Mouse (Mus musculus) MEL (cell line): ENCODE measurements around the gene B230307C23Rik. TPM values are rescaled to one million over a fixed set of nuclear protein-coding genes. Genes with fewer than 3 reads are reported as not detected.
A peak's percentile ranks its signal among the peaks of the same experiment; 100 is the strongest.
"Not testable (repeated sequence)": the region's sequence is repeated elsewhere in the genome, so short reads cannot be mapped to it uniquely, and the experiment has no call there.

ENCODE experiments used
- DNase-seq: peaks from one replicate; pipeline ENCODE4 v3.0.0; 2011; ENCODE audit warnings: low read depth, low spot score
- H3K27ac ChIP-seq: 2 replicates; pipeline ENCODE4 v1.5.1; 2012; ENCODE audit warnings: low read depth, mild to moderate bottlenecking, control low read depth, low read length, moderate library complexity; ENCODE audit not compliant: control insufficient read depth
- H3K27me3 ChIP-seq, 2 experiments: fragments of 150-350 bp in 1 of 2; sonication (generic) in 1 of 2; 2 replicates each; pipeline ENCODE4 v1.6.1; 2012; ENCODE audit warnings: low read length in 2 of 2, mild to moderate bottlenecking in 2 of 2, improper control_type of control experiment in 1 of 2, moderate library complexity in 1 of 2; ENCODE audit not compliant: insufficient read depth in 2 of 2, control insufficient read depth in 1 of 2
- H3K36me3 ChIP-seq, 2 experiments: 2 replicates each; pipeline ENCODE4 v1.6.1; 2012 to 2014; ENCODE audit warnings: low read length in 2 of 2, improper control_type of control experiment in 1 of 2, inconsistent platforms in 1 of 2, mild to moderate bottlenecking in 1 of 2; ENCODE audit not compliant: insufficient read depth in 2 of 2, control insufficient read depth in 1 of 2
- H3K4me1 ChIP-seq, 2 experiments: fragments of 150-350 bp in 1 of 2; sonication (generic) in 1 of 2; 2 replicates each; pipeline ENCODE4 v1.6.1; 2012; ENCODE audit warnings: low read length in 2 of 2, improper control_type of control experiment in 1 of 2, mild to moderate bottlenecking in 1 of 2; ENCODE audit not compliant: insufficient read depth in 2 of 2, control insufficient read depth in 1 of 2
- H3K4me3 ChIP-seq, 2 experiments: fragments of 150-350 bp in 1 of 2; sonication (generic) in 1 of 2; 2 replicates each; pipeline ENCODE4 v1.5.1; 2012; ENCODE audit warnings: low read depth in 2 of 2, low read length in 2 of 2, mild to moderate bottlenecking in 2 of 2, moderate library complexity in 2 of 2, control low read depth in 1 of 2, improper control_type of control experiment in 1 of 2; ENCODE audit not compliant: control insufficient read depth in 1 of 2, insufficient read depth in 1 of 2
- H3K79me2 ChIP-seq: 2 replicates; pipeline ENCODE4 v1.6.1; 2012; ENCODE audit warnings: mild to moderate bottlenecking, low read length, moderate library complexity; ENCODE audit not compliant: control insufficient read depth, poor library complexity, insufficient read depth
- H3K9ac ChIP-seq: 2 replicates; pipeline ENCODE4 v1.6.1; 2012; ENCODE audit warnings: low read depth, mild to moderate bottlenecking, control low read depth, low read length, moderate library complexity; ENCODE audit not compliant: control insufficient read depth, poor library complexity, severe bottlenecking
- H3K9me3 ChIP-seq: fragments of 150-350 bp; sonication (generic); replicated peaks from 2 replicates; pipeline ENCODE4 v1.6.1; 2012; ENCODE audit warnings: mild to moderate bottlenecking, low read length, improper control_type of control experiment, moderate library complexity; ENCODE audit not compliant: insufficient read depth
- BHLHE40 ChIP-seq: IDR thresholded peaks from 2 replicates; pipeline ENCODE4 v1.6.1; 2012; ENCODE audit warnings: low read depth, mild to moderate bottlenecking, inconsistent platforms, low read length, improper control_type of control experiment, borderline replicate concordance
- CTCF ChIP-seq, 3 experiments: IDR thresholded peaks in 2 of 3; conservative IDR thresholded peaks in 1 of 3; 2 replicates each; pipeline ENCODE4 v1.5.1; 2011 to 2012; ENCODE audit warnings: low read length in 3 of 3, low read depth in 2 of 3, mild to moderate bottlenecking in 2 of 3, improper control_type of control experiment in 1 of 3, inconsistent platforms in 1 of 3, mixed read lengths in 1 of 3, moderate library complexity in 1 of 3; ENCODE audit not compliant: control insufficient read depth in 1 of 3, insufficient read depth in 1 of 3, poor library complexity in 1 of 3, severe bottlenecking in 1 of 3
- E2F4 ChIP-seq: IDR thresholded peaks from 2 replicates; pipeline ENCODE4 v1.6.1; 2011; ENCODE audit warnings: low read depth, low read length, improper control_type of control experiment, borderline replicate concordance
- JUND ChIP-seq: IDR thresholded peaks from 2 replicates; pipeline ENCODE4 v1.6.1; 2011; ENCODE audit warnings: low read depth, mild to moderate bottlenecking, improper control_type of control experiment, low read length
- MAX ChIP-seq: IDR thresholded peaks from 2 replicates; pipeline ENCODE4 v1.6.1; 2011; ENCODE audit warnings: low read length, improper control_type of control experiment
- POLR2A ChIP-seq, 2 experiments: IDR thresholded peaks; 2 replicates each; pipeline ENCODE4 v1.6.1; 2011 to 2012; ENCODE audit warnings: low read length in 2 of 2, mild to moderate bottlenecking in 2 of 2, control low read depth in 1 of 2, improper control_type of control experiment in 1 of 2, low read depth in 1 of 2, moderate library complexity in 1 of 2; ENCODE audit not compliant: control insufficient read depth in 1 of 2, insufficient read depth in 1 of 2, poor library complexity in 1 of 2
- RAD21 ChIP-seq: IDR thresholded peaks from 2 replicates; pipeline ENCODE4 v1.6.1; 2011; ENCODE audit warnings: mild to moderate bottlenecking, low read depth, low read length, improper control_type of control experiment
- SMC3 ChIP-seq: IDR thresholded peaks from 2 replicates; pipeline ENCODE4 v1.6.1; 2011; ENCODE audit warnings: low read depth, low read length, improper control_type of control experiment
- ZC3H11A ChIP-seq: IDR thresholded peaks from 2 replicates; pipeline ENCODE4 v1.6.1; 2012; ENCODE audit warnings: low read depth, mild to moderate bottlenecking, inconsistent platforms, low read length, improper control_type of control experiment
- polyA plus RNA-seq, 2 experiments: library from polyadenylated mRNA; stranded (reverse) in 1 of 2; unstranded in 1 of 2; fragments of >175 nt in 1 of 2; fragments of >200 nt in 1 of 2; gene quantifications; 2 replicates each; pipeline versions ENCODE4 v1.2.1 to v1.2.4; 2012; ENCODE audit warnings: low replicate concordance in 2 of 2, low read depth in 1 of 2; ENCODE audit not compliant: insufficient read length in 2 of 2, insufficient read depth in 1 of 2, missing spikeins in 1 of 2
- total RNA-seq: library from RNA; depleted of rRNA; stranded (reverse); fragments of 300-350 nt; gene quantifications from 2 replicates; pipeline ENCODE4 v1.2.3, GENCODE M21; 2012

The B230307C23Rik gene
- total and polyA plus RNA-seq, 3 experiments = 27.4 to 54.8 TPM; not detected in 1

DNA sequence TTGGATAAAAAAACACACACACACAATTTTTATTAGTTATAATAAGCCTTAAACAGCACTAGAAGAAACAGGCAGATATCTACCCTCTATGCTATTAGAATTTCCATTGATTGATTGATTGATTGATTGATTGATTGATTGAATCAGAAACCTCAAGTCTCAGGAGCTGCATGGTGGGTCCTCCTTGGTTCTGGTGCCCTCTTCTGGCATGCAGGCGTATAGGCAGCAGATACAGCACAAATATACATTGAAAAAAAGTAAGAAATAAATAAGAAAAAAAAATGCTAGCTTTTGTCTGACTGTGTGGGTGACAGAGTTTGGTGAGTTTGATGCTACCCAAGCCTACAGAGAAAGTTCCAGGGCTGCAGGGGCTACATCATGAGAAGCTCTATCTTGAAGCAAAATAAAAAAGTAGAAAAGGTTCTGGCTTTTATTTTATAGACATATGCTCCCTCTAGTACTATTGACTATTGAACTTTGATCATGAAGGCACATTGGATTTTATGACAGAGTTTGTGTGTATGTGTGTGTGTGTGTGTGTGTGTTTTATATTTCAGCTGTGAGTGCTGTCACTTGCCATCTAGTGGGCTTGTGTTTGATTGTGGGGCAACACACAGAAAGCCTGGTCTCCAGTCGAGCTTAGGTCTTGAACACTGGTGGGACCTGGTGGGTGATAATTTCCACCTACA, 25.7 kb downstream of the B230307C23Rik start:
- no peaks in the 10 kb centered on the region for H3K27me3 ChIP-seq
- H3K27ac ChIP-seq = no peak overlapping the region
- no peaks in the 10 kb centered on the region for H3K4me1 ChIP-seq
- H3K9me3 ChIP-seq = no peaks in the 10 kb centered on the region
- H3K36me3 ChIP-seq = peaks cover 0 to 1% of the 10 kb centered on the region in 2 experiments; a peak in 2 of 4 replicates
- TF ChIP-seq BHLHE40 (no peak), CTCF (IDR thresholded peaks at IDR 0.05 in 2 of 3, conservative IDR thresholded peaks at IDR 0.05 in 1 of 3; ENCODE audit: control insufficient read depth in 1 of 3, insufficient read depth in 1 of 3, low read depth in 2 of 3, low read length in 3 of 3, poor library complexity in 1 of 3, severe bottlenecking in 1 of 3) (peak in 2 of 3 experiments; percentile 16 to 42; a peak in 3 of 6 replicates), POLR2A (IDR thresholded peaks at IDR 0.05; ENCODE audit: control insufficient read depth in 1 of 2, insufficient read depth in 1 of 2, low read depth in 1 of 2, low read length in 2 of 2, poor library complexity in 1 of 2) (no peak), ZC3H11A (no peak), RAD21 (peak; percentile 33), MAX (no peak), SMC3 (peak; percentile 25; the same call in 1 of the 2 replicates), JUND (no peak), E2F4 (no peak)
- TF ChIP-seq, all 39 proteins: peak for 3
- Histone ChIP-seq H3K4me3 (no peak overlapping the region), H3K79me2 (no peaks in the 10 kb centered on the region; the same call in 1 of the 2 replicates), H3K9ac (no peak overlapping the region)
- peak; percentile 96 for DNase-seq

DNA sequence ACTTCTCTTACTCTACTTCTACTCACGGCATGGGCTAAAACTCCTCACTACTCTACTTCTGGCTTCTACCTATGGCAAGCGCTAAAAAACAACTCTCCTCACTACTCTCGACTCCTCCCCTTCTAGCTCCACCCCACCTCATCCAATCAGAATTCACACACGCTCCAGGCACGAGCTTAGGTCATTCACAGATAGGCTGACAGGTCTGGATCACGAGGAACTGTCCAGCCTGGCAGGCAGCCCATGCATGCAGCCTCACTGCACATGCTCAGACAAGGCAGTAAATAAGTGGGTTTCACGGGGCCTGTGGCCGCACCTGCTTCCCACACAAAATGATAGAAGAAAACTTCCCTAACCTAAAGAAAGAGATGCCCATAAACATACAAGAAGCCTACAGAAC, 29.1 kb downstream of the B230307C23Rik start:
- not testable (repeated sequence) for H3K9ac ChIP-seq, H3K27me3 ChIP-seq, H3K79me2 ChIP-seq, H3K9me3 ChIP-seq, DNase-seq, H3K27ac ChIP-seq, H3K4me1 ChIP-seq, H3K36me3 ChIP-seq, H3K4me3 ChIP-seq

DNA sequence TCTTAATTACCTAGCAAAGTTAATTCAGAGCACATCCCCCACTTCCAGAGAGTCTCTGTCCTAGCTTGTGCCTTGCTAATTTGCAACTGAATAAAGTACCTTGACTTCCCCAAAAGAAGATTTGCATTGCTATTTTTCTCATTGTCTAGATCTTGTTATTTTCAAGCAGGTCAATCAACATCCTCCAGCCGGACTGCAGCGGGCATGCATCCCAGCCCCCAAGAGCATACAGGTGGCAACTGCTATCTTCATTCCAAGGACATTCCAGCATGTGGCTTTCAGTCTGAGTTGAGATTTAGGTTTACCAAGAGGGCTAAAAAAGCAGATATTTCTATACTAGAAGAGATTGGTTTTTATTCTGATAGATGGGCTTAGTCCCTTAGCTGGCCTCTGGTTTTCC, 37.9 kb downstream of the B230307C23Rik start:
- not testable (repeated sequence) for H3K27me3 ChIP-seq, H3K79me2 ChIP-seq, H3K9ac ChIP-seq, H3K4me1 ChIP-seq, H3K27ac ChIP-seq, H3K4me3 ChIP-seq, DNase-seq, H3K36me3 ChIP-seq, H3K9me3 ChIP-seq
